Mouse (Mus musculus) adrenal gland, postnatal 25 days (tissue): ENCODE results near the gene Megf9. TPM values are rescaled to one million over a fixed set of nuclear protein-coding genes. Genes with fewer than 3 reads are reported as not detected.

Experiments
- DNase-seq: peaks from one replicate; pipeline ENCODE4 v3.0.0; 2021; ENCODE audit warnings: mixed read lengths
- total RNA-seq: library from RNA; stranded (reverse); gene quantifications from 2 replicates; pipeline ENCODE4 v1.2.3, GENCODE M21; 2021

Megf9 gene
- total RNA-seq, 1 experiment from 2014 or later = 43.8 TPM

DNA sequence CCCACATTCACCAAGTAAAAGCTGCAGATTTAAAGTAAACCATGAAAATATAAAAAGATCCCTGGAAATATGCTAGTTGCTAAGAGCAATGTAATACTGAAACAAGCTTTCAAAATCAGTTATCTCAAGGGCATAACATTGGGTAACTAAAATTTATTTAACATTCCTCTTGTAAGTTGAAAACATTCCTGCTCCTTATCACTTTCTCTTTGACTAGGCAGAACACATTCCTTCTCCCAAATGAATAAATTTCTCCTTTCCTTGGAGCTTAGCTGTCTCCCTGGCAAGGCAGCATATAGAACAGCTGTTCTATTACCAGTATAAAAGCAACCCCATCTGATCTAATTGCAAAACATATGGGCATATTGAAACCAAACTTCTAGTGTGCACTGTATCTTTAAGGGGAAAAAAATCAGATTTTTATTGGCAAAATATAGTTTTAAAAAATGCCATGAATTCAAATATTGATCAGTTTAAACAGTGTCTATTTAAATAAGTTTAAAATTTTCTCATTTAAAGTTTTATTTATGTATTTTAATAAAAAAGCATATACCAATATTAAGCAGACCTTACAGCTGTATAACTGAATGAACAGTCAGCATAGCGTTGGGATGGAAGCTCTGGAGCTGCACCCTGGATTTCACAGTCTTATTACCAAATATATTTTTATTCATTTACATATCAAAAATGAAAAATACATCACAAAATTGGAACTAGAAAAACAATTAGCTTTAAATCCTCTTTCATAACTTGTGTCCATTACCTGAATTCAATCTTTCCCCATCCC, 13.1 kb downstream of the Megf9 start:
- DNase-seq = no peak

DNA sequence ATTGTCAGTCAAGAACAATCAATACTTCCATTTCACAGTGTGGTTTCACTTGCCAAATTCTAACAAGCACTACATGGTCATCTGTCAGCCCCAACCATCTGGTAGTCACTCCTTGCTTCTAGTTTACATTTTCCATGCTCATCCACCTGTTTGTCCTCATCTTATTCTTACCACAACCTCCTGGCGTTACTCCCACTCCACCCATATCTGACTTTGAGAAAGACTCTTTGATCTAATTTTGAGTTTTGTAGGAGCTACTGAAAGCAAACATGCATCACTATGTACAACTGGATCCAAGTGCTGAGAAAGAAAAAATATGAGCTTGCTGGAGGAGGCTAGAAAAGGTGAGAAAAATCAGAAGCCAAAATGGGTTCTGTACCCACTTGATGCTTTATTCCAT, 17.1 kb downstream of the Megf9 start:
- DNase-seq = no peak

DNA sequence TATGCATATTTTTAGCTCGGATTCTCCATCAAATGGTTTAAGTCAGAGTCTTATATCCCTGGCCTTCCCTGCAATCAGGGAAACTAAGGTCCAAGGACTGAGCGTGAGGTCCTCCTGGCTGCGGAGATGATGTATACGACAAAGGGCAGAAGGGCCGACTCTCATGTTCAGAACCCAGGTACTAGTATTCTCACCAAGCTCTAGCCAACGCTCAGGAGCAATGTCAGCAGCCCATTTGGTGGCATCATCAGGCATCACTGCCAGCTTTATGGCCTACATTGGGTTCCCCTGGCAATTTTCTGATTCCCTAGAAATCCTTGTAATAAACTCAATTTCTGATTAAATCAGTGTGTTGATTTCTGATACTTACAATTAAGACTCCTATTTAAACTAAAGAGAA, 18.5 kb downstream of the Megf9 start:
- DNase-seq = no peak

DNA sequence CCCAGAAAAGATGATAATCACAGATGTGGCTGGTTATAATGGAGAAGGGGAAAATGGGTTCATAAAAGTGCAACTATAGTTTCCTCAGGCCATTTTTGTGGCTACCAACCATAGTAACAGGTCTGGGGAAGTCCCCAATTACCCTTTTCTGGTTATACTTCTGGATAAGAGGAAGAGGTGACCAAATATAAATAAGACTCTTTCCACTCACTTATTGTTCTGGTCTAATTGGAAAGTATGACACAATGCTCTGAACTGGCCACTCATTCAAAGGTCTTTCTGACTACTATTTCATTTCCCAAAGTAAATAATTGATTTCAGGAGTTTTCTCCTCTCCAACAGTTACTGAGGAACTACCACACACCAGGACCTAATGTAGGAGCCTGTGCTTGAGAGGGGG, 19.3 kb downstream of the Megf9 start:
- DNase-seq = no peak

DNA sequence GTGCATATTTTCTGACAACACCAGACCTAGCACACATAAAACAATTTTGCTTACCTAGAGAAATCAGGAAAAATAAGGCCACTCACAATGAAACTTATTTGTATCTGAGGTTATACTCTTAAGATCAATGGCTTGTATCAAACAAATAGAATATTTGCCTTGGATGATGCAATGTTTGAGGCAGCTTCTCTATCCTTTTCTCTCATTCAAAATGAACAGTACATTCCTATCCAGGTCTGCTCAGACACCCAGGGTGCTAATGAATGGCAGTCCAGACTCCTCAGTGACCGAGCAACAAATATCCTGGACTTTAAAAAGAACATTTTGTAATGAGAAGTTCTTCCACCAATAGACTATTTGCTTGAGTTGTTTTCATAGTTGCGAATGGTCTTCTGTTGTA, 24.8 kb downstream of the Megf9 start:
- no peak for DNase-seq

DNA sequence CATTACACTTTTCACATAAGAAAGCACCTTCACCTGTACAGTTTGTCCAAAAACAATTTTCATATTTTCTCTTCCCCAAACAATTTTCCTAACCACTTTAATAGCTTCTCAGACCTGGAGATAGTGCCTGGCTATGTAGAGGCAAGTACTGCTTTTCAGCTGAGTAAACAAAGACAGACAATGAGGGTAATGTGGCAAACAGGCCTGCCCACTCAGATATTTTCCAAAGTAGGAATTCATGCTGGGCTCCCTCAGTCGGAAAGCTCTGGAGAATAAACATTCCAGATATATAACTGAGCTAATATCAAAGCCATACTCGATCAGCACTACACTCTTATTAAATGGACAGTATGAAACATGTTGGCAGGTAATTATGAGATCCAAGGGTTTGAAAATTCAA, 25.2 kb downstream of the Megf9 start:
- DNase-seq = no peak

DNA sequence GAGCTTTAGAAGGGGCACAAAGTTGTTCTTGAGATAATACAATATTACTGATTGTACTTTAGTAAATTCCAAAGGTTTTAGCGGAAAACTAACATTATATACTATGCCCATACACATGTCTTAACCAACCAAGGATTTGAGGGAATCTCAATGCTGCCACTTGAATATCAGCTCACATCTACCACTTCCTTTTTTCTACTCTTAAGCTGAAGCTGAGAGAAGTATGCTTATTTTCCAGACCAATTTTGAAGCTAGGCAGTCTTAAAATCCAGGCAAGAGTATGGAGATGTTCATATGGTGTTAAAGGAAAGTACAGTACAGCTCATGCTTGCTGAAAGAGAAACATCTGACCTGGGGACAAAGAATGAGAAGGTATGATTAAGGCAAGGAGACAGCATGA, 26.6 kb downstream of the Megf9 start:
- DNase-seq = no peak

DNA sequence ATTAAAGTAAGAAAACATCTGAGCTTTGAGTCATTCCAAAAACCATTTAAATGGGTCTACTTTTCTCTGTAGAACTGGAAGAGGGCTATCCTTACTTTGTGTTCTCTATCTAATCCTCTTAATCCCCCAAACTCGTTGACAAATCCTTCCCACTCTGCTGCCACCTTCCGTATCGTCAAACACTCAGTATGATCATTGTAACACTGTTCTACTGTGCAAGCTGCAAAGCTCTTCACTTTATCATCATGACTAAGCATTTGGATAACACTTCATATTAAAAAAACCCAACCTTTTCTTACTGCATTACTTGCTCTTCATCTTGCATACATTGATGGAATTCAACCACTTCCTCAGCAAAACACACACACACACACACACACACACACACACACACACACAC, 28.8 kb downstream of the Megf9 start:
- DNase-seq = no peak

DNA sequence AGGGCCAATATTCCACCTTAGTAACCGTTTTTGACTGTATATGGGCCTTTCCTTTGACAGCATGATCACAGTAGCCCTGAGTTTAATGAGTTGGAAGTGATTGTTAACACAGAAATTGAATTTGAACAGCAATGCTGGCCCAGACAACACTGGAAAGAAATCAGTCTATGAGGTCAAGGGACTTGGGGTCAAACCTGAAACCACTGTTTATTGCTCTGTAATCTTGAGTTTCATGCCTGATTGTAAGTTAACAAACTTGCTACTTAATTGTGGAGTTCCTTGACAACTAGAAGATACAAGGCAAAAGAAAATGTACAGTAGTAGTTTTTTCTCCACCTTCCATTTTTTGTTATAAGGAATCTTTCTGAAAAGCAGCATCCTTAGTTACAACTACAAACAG, 31.0 kb downstream of the Megf9 start:
- no peak for DNase-seq

DNA sequence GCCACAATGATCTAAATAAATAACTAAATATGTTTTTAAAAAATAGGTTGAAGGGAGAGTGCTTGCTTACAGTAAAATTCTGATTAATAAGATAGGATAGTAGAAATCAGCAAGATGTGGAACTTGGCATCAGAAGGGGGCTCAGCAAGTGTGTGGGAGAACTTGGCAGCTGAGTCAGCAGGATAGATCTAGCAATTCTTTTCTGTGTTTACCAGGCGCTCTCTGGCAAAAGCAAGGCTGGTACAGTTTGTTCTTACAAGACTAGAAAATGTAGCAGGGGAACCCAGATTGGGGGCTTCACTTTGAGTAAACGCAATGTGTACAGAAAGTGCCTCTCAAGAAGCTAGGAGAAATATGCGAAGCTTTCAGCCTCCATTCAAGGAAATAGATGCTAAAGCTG, 35.5 kb downstream of the Megf9 start:
- DNase-seq = no peak

DNA sequence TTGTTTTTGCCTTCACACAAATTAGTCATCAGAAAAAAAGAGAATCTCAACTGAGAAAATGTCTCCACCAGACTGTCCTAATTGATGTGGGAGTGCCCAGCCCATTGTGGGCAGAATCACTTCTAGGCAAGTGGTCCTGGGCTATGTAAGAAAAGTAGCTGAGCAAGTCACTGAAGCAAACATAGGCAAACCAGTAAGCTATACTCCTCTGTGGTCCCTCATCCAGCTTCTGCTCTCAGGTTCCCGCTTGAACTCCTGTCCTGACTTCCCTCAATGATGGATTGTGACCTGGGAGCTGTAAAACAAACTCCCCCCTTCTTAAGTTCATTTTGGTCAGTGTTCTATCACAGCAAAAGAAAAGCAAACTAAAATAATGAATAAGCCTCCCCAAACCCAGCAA, 37.8 kb downstream of the Megf9 start:
- no peak for DNase-seq

DNA sequence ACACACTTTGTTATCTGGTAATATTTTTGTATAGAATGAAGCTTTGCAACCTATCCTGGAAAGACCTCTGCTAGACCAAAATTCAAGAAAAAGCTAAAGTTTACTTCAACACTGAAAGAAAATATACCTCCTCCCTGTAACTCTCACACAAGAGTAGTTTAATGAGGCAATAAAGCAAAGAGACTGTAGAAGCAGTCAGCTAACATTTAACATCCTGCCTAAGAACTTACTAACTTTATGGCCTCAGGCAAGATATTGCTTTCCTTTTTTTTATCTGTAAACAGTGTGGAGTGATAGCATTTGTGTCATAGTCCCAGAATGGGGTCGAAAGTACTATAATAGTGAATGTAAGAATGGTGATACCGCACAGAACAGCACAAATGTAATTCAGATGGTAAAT, 45.0 kb downstream of the Megf9 start:
- no peak for DNase-seq

DNA sequence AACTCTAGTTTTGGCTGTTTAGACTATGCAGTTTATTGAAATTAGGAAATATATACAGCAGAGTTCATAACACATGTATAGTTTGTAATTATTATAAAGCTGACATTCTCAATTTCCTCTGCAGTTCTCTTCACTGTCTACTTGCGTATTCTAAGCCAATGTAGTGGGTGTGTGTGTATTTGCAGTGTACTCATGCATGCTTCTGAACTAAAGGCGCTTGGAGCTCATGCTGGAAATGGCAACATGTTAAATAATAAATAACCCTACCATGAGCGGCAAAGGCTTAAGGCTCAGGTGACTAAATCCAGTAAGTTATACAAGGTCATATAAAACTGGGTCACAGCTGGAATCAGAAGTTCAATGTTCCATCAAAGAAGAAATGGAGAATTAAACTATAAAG, 46.4 kb downstream of the Megf9 start:
- no peak for DNase-seq

DNA sequence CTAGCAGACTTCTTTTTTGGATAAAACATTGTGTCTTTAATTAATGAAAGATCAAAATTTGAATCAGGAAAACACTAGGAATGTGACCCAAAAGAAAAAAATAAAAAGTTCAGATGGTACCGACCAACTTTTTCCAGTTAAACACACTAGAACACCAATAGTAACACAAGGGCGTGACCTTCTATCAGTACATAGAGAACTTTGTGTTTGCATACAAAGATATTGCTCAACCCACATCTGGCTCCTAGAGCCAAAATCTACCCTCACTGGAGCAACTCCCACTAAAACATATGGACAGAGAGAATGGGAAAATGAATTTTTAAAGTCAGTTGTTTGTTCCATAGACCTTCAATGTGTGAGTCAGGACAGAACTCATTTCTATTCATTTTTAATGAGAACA, 50.7 kb downstream of the Megf9 start:
- no peak for DNase-seq

DNA sequence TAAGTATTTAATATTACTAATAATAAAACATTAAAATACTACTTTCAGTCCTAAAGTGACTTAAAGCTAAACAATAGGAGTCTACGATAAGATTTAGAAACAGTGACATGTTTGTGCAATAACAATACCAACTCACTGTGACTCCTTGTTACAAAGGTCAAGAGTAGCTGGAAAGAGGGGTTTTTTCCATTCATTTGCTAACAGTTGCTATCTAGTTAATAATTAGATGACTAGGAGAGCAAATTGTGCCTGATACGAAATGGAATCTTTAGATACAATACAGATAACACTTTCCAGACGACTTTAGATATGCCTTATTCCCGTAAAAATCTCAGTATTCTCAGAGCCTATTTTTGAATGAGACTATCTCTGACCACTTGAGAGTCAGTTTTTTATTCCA, 52.9 kb downstream of the Megf9 start:
- no peak for DNase-seq

DNA sequence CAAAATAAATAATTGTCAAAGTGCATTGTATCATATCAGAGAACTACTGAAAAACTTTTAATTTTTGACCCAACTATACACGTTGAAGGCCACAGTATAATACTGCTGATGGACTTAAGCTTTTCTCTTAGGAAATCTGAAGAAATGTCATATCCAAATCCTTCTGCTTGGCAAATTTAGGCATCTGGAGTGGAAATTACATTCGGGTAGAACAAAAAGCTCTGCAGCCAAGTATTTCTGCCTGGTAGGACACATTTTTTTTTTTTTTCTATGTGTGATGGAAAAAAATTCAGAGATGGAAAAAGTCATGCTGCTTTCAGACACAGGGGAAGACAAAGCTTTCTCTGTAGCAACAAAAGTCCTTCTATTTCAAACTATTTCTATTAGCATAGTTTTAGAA, 63.4 kb downstream of the Megf9 start:
- no peak for DNase-seq

DNA sequence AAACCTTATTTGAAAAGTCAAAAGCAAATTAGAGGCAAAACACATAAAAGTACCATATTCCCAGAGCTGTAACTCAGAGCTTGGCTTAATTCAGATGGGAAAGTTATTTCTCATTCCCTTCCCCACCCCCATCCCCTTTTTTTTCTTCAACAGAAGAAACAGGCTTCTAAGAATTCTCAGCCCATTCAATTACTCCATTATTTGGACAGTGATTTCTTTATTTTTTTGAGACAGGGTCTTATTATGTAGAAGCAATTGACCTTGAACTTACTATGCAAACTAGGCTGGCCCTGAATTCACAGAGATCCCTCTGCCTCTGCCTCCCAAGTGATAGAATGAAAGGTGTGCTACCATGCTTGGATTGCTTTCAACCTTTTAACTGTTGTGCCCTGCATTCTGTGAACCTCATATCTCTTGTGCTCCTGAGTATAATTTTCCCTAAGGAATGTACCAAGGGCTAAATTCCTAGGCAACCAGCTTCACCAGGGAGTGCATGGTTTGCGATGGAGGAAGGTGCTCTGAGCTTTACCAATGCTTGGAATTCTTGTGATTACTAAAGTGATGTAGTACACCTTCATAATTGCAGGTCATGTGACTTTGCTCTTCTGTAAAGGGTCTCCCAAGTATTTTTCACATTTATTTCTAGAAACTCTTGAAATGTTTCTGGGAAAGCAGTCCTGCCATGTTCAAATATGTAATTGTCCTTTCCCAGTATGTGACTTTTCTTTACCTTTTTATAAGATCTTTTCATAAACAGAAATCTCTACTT, 68.7 kb downstream of the Megf9 start:
- no peak for DNase-seq

DNA sequence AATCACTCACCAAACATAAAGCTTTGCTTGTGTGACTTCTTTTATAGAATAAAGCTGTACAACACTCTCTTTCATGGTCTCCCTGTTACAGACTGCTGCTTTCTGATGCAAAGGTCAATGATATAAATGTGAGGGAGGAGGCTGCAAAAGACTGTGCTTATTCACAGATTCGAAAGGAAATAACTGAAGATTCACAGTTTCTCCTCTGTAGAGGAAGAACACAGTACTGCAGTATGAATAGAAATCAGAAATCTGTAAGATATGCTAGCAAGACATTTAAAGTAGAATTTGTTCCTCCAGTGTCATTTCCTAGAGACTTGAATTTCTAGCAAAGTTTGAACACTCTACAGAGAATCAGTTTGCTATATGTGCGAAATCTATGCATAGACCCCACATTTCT, 71.5 kb downstream of the Megf9 start:
- no peak for DNase-seq

DNA sequence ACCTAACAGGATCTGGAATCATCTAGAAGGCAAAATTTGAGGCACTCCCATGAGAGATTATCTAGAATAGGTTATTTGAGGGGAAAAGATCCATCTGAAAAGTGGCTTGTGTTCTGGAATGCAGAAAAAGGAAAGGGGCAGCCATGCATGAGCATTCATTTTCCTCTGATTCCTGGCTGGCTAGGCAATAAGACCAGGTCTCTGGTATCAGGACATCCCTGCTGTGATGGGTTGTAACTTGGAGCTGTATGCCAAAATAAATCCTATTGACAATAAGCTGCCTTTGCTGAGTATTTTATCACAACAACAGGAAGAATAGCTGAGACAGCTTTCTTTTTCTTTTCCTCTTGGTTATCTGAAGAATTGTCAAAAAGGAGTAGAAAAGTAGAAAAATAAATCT, 73.4 kb downstream of the Megf9 start:
- no peak for DNase-seq

DNA sequence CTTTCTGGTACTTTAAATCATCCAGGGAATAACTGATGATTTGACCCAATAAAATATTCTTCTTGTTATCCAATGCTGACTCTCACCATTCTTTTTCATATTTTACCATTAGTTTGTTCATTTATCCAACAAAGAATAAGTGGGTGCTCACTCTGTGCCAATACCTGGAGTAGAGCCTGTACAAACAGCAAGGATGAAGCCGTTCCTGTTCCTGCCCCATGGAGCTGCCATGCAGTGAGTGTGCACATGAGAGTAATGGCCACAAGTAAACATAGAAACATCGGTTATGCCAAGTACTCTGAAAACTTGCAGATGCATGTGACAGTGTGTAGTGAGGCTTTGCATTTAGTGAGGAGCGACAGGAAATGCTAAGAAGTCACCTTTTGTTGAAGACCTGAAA, 82.6 kb downstream of the Megf9 start:
- DNase-seq = no peak

DNA sequence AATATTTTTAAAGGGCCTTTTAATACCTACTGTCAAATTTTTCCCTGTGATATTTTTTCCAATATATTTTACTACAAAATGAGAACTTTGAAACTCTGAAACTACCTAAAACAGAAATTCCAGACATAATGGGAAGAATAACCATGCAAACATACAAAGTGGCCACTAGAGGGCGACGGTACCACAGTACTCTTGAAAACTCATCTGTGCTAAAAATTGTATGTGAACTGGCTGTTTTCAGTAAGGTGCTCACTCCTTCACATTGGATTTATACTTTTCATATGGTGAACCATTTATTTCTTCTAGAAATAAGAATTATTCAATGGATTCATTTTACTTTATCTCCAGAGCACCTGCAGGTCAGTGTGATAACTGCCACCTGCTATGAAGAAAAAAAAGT, 83.0 kb downstream of the Megf9 start:
- peak; percentile 35 for DNase-seq

DNA sequence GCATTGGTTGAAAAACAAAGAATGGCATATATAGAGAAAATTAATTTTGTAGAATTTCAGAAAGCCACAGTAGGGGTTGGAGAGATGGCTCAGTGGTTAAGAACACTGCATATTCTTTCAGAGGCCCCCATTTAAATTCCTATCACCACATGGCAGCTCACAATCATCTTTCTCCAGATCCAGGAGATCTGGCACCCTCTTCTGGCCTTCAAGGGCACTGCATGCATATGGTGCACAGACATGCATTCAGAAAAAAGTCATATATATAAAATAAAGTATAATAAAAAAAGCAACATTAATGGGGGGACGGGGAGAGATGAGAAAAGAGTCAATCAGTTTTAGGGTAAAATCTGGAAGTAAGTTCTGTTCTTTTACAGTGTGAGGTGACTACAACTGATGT, 85.1 kb downstream of the Megf9 start:
- DNase-seq = no peak

DNA sequence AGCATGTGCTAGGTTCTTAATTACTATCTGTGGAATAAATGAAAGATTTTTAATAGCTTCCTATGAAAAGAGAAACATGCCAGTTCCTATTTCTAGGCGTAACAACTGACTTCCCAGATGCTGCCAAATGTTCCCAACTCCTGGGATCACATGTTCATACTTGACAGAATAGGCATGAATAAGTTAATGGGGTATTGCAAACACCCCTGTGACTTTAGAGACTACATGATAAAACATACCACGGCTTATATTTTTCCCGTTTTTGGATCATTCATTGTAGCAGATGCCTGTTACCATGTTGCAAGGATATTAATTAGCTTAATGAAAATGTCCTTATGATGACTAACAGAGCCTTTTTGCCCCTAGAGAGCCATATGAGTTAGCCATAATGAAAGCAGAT, 88.0 kb downstream of the Megf9 start:
- DNase-seq = no peak

DNA sequence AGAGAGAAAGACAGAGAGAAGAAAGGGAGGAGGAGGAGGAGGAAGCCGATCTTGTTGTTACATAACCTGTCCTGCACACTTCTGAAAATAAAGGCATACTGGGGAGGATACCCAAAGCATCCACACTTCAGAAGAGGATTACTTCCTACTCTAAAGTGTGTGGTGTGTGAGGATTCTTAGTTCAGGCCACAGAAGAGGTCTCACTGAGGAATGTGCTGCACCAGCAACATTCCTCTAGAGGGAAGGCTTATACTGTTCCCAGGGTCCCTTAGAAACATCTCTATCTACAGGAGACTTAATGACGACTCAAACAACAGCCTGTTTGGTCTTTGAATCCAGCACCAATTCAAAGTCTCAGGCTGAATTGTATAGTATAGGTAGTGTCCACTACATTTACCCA, 114.6 kb downstream of the Megf9 start:
- no peak for DNase-seq
